Mouse (Mus musculus): ENCODE data around the gene Erbb2. TPM values are rescaled to one million over a fixed set of nuclear protein-coding genes. Genes with fewer than 3 reads are reported as not detected.
A peak's percentile ranks its signal among the peaks of the same experiment; 100 is the strongest.

Erbb2 gene
- polyA plus RNA-seq, 1 experiment, result 4.0 TPM

- peaks cover 3% of the 10 kb centered on the region; the same call in 1 of the 2 replicates for H3K4me1 ChIP-seq (ENCODE audit: control insufficient read depth, insufficient read depth, insufficient read length)
- TF ChIP-seq POLR2A (IDR thresholded peaks at IDR 0.05; ENCODE audit: low read depth, low read length), result peak; percentile 39; the same call in 1 of the 2 replicates
- no peak for TF ChIP-seq CTCF (IDR thresholded peaks at IDR 0.05; ENCODE audit: extremely low read depth, insufficient read depth, insufficient read length, insufficient replicate concordance)
- peak; percentile 83 to 84 for DNase-seq (ENCODE audit: low read depth in 1 of 2, low spot score in 2 of 2)
- peak within 1 kb of the TSS; percentile 91 for H3K27ac ChIP-seq (ENCODE audit: insufficient read depth, low read length)
- no peaks in the 10 kb centered on the region for H3K36me3 ChIP-seq (ENCODE audit: control insufficient read depth, insufficient read depth, low read length)
- WGBS, result under 1% methylated on average over 40 of the region's 40 CpGs
- peak within 1 kb of the TSS; percentile 74 for H3K4me3 ChIP-seq (ENCODE audit: extremely low read depth, insufficient read depth, insufficient read length)
- H3K27me3 ChIP-seq (ENCODE audit: control insufficient read depth, insufficient read depth, low read length), result no peaks in the 10 kb centered on the region
Measured at GRCm38 (mm10) chr11:98400161-98400726, 12.0 kb upstream of the Erbb2 start, which contains the start of gene Pgap3. Gene Pgap3 (minus strand): TSS chr11:98400490.

- Histone ChIP-seq H3K36me3 (ENCODE audit: control insufficient read depth, insufficient read depth, low read length) (no peaks in the 10 kb centered on the region), H3K4me3 (ENCODE audit: extremely low read depth, insufficient read depth, insufficient read length) (0 out of 2 replicates have a peak overlapping the region, but pooled peaks have one; percentile 10), H3K4me1 (ENCODE audit: control insufficient read depth, insufficient read depth, insufficient read length) (peaks cover 3% of the 10 kb centered on the region; the same call in 1 of the 2 replicates), H3K27me3 (ENCODE audit: control insufficient read depth, insufficient read depth, low read length) (no peaks in the 10 kb centered on the region), H3K27ac (ENCODE audit: insufficient read depth, low read length) (peak overlapping the region; percentile 91)
- no peak for DNase-seq (ENCODE audit: low read depth in 1 of 2, low spot score in 2 of 2)
- no peak for TF ChIP-seq POLR2A (IDR thresholded peaks at IDR 0.05; ENCODE audit: low read depth, low read length)
- TF ChIP-seq CTCF (IDR thresholded peaks at IDR 0.05; ENCODE audit: extremely low read depth, insufficient read depth, insufficient read length, insufficient replicate concordance), result no peak
- 62% methylated on average over 3 of the region's 3 CpGs for WGBS
Measured at GRCm38 (mm10) chr11:98400816-98401215, 11.5 kb upstream of the Erbb2 start.

GRCm38 (mm10) chr11:98406621-98407020 lies 5.6 kb upstream of the Erbb2 start:
- DNase-seq (ENCODE audit: low read depth in 1 of 2, low spot score in 2 of 2), result no peak
- Histone ChIP-seq H3K4me3 (ENCODE audit: extremely low read depth, insufficient read depth, insufficient read length) (no peak overlapping the region), H3K27ac (ENCODE audit: insufficient read depth, low read length) (no peak overlapping the region), H3K4me1 (ENCODE audit: control insufficient read depth, insufficient read depth, insufficient read length) (no peaks in the 10 kb centered on the region), H3K27me3 (ENCODE audit: control insufficient read depth, insufficient read depth, low read length) (peaks cover 2% of the 10 kb centered on the region; the same call in 1 of the 2 replicates), H3K36me3 (ENCODE audit: control insufficient read depth, insufficient read depth, low read length) (no peaks in the 10 kb centered on the region)
- TF ChIP-seq POLR2A (IDR thresholded peaks at IDR 0.05; ENCODE audit: low read depth, low read length) (no peak), CTCF (IDR thresholded peaks at IDR 0.05; ENCODE audit: extremely low read depth, insufficient read depth, insufficient read length, insufficient replicate concordance) (no peak)
- 84% methylated on average over 6 of the region's 6 CpGs for WGBS

GRCm38 (mm10) chr11:98408872-98409271 lies 3.4 kb upstream of the Erbb2 start:
- DNase-seq (ENCODE audit: low read depth in 1 of 2, low spot score in 2 of 2), result no peak

GRCm38 (mm10) chr11:98409341-98409822 lies 2.9 kb upstream of the Erbb2 start:
- DNase-seq (ENCODE audit: low read depth in 1 of 2, low spot score in 2 of 2), result no peak
- no peak overlapping the region for H3K4me3 ChIP-seq (ENCODE audit: extremely low read depth, insufficient read depth, insufficient read length)
- 12% methylated on average over 9 of the region's 10 CpGs for WGBS
- no peak overlapping the region for H3K27ac ChIP-seq (ENCODE audit: insufficient read depth, low read length)
- H3K36me3 ChIP-seq (ENCODE audit: control insufficient read depth, insufficient read depth, low read length), result no peaks in the 10 kb centered on the region
- no peak for TF ChIP-seq CTCF (IDR thresholded peaks at IDR 0.05; ENCODE audit: extremely low read depth, insufficient read depth, insufficient read length, insufficient replicate concordance)
- no peak for TF ChIP-seq POLR2A (IDR thresholded peaks at IDR 0.05; ENCODE audit: low read depth, low read length)
- peaks cover 6% of the 10 kb centered on the region; the same call in 1 of the 2 replicates for H3K4me1 ChIP-seq (ENCODE audit: control insufficient read depth, insufficient read depth, insufficient read length)
- H3K27me3 ChIP-seq (ENCODE audit: control insufficient read depth, insufficient read depth, low read length), result peaks cover 17% of the 10 kb centered on the region

More at GRCm38 (mm10) chr11:98408872-98409271, 3.4 kb upstream of the Erbb2 start:
- TF ChIP-seq POLR2A (IDR thresholded peaks at IDR 0.05; ENCODE audit: low read depth, low read length), result no peak
- TF ChIP-seq CTCF (IDR thresholded peaks at IDR 0.05; ENCODE audit: extremely low read depth, insufficient read depth, insufficient read length, insufficient replicate concordance), result no peak
- H3K27me3 ChIP-seq (ENCODE audit: control insufficient read depth, insufficient read depth, low read length), result peaks cover 17% of the 10 kb centered on the region
- H3K36me3 ChIP-seq (ENCODE audit: control insufficient read depth, insufficient read depth, low read length), result no peaks in the 10 kb centered on the region
- peaks cover 6% of the 10 kb centered on the region; the same call in 1 of the 2 replicates for H3K4me1 ChIP-seq (ENCODE audit: control insufficient read depth, insufficient read depth, insufficient read length)
- no peak overlapping the region for H3K4me3 ChIP-seq (ENCODE audit: extremely low read depth, insufficient read depth, insufficient read length)
- H3K27ac ChIP-seq (ENCODE audit: insufficient read depth, low read length), result no peak overlapping the region
- WGBS, result 74% methylated on average over 8 of the region's 8 CpGs

- TF ChIP-seq POLR2A (IDR thresholded peaks at IDR 0.05; ENCODE audit: low read depth, low read length) (no peak), CTCF (IDR thresholded peaks at IDR 0.05; ENCODE audit: extremely low read depth, insufficient read depth, insufficient read length, insufficient replicate concordance) (no peak)
- H3K27ac ChIP-seq (ENCODE audit: insufficient read depth, low read length), result no peak overlapping the region; the same call in 1 of the 2 replicates
- peaks cover 17% of the 10 kb centered on the region for H3K27me3 ChIP-seq (ENCODE audit: control insufficient read depth, insufficient read depth, low read length)
- no peaks in the 10 kb centered on the region for H3K36me3 ChIP-seq (ENCODE audit: control insufficient read depth, insufficient read depth, low read length)
- no peak for DNase-seq (ENCODE audit: low read depth in 1 of 2, low spot score in 2 of 2)
- 2% methylated on average over 38 of the region's 40 CpGs for WGBS
- H3K4me3 ChIP-seq (ENCODE audit: extremely low read depth, insufficient read depth, insufficient read length), result peak overlapping the region; percentile 49
- peaks cover 6% of the 10 kb centered on the region; the same call in 1 of the 2 replicates for H3K4me1 ChIP-seq (ENCODE audit: control insufficient read depth, insufficient read depth, insufficient read length)
Measured at GRCm38 (mm10) chr11:98412797-98413301, 579 bp downstream of the Erbb2 start.

Measured in spleen, adult 2 months (tissue).